Mouse (Mus musculus) forebrain, embryonic 16.5 days (tissue): ENCODE results near the gene Pgam1. TPM values are rescaled to one million over a fixed set of nuclear protein-coding genes. Genes with fewer than 3 reads are reported as not detected.

Experiments used
- ATAC-seq: fragments of 200-750 bp; cut with Nextera tagmentation; 2 replicates; pipeline ENCODE4 v1.8.0; 2017; ENCODE audit warnings: mild to moderate bottlenecking, moderate library complexity
- H3K27ac ChIP-seq: fragments of 300-500 bp; sonication (generic); 2 replicates; pipeline ENCODE4 v1.5.1; 2014; ENCODE audit warnings: low read length, control low read depth
- H3K27me3 ChIP-seq: fragments of 300-500 bp; sonication (generic); replicated peaks from 2 replicates; pipeline ENCODE4 v1.6.1; 2014; ENCODE audit warnings: low read length; ENCODE audit not compliant: control insufficient read depth, insufficient read depth
- H3K36me3 ChIP-seq: fragments of 300-500 bp; sonication (generic); 2 replicates; pipeline ENCODE4 v1.6.1; 2014; ENCODE audit not compliant: control insufficient read depth, insufficient read depth
- H3K4me1 ChIP-seq: fragments of 300-500 bp; sonication (generic); replicated peaks from 2 replicates; pipeline ENCODE4 v1.6.1; 2014; ENCODE audit warnings: low read length; ENCODE audit not compliant: control insufficient read depth, insufficient read depth
- H3K4me2 ChIP-seq: fragments of 300-500 bp; sonication (generic); 2 replicates; pipeline ENCODE4 v1.6.1; 2014; ENCODE audit warnings: mild to moderate bottlenecking, low read length, control low read depth
- H3K4me3 ChIP-seq: fragments of 300-500 bp; sonication (generic); replicated peaks from 2 replicates; pipeline ENCODE4 v1.5.1; 2014; ENCODE audit warnings: mild to moderate bottlenecking, low read length, control low read depth
- H3K9ac ChIP-seq: fragments of 300-500 bp; sonication (generic); replicated peaks from 2 replicates; pipeline ENCODE4 v1.6.1; 2014; ENCODE audit warnings: low read depth, low read length, control low read depth
- H3K9me3 ChIP-seq: fragments of 300-500 bp; sonication (generic); 2 replicates; pipeline ENCODE4 v1.6.1; 2016; ENCODE audit warnings: low read length; ENCODE audit not compliant: control insufficient read depth
- WGBS: fragments of 180-500 bp; shearing (Covaris S2); extraction: QIAGEN DNeasy Blood & Tissue Kit; methylation state at CpG from one replicate; pipeline ENCODE4 v1.1.7; 2014; 5-methylcytosine and 5-hydroxymethylcytosine counted together
- polyA plus RNA-seq: library from polyadenylated mRNA; unstranded; fragments of >200 nt; fragmentation: Nextera tagmentation; extraction: Ambion mirVana; gene quantifications from 2 replicates; pipeline ENCODE4 v1.2.1, GENCODE M21; 2015

Gene Pgam1
- polyA plus RNA-seq, 1 experiment from 2014 or later = 488 TPM

DNA sequence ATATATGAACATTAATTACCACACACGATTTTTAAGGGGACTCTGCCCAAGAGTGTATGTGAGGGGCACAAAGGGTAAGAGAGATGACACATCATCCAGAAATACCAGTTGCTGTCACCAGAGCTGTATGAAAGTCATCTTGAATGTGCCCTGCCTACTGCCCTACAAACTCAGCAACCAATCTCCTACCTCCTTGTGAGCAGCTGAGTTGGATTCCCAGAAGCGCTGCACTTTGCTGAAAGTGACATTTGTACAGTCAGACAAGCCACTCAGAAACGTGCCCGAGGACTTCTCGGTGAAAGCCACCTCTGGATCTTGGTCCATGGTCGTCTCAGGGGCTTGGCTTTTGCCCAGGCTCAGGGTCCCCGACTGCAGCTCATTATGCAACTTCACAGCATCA, 16.8 kb upstream of the Pgam1 start:
- peak overlapping the region; percentile 76 for H3K4me3 ChIP-seq
- H3K4me2 ChIP-seq = peak overlapping the region; percentile 75
- peak overlapping the region; percentile 57; the same call in 1 of the 2 replicates for H3K9ac ChIP-seq
- H3K27ac ChIP-seq = no peak overlapping the region
- no peaks in the 10 kb centered on the region for H3K9me3 ChIP-seq
- no peaks in the 10 kb centered on the region; the same call in 1 of the 2 replicates for H3K36me3 ChIP-seq
- 55% methylated on average over 7 of the region's 7 CpGs for WGBS
- peaks cover 13% of the 10 kb centered on the region for H3K4me1 ChIP-seq
- ATAC-seq = no peak
- no peaks in the 10 kb centered on the region for H3K27me3 ChIP-seq

DNA sequence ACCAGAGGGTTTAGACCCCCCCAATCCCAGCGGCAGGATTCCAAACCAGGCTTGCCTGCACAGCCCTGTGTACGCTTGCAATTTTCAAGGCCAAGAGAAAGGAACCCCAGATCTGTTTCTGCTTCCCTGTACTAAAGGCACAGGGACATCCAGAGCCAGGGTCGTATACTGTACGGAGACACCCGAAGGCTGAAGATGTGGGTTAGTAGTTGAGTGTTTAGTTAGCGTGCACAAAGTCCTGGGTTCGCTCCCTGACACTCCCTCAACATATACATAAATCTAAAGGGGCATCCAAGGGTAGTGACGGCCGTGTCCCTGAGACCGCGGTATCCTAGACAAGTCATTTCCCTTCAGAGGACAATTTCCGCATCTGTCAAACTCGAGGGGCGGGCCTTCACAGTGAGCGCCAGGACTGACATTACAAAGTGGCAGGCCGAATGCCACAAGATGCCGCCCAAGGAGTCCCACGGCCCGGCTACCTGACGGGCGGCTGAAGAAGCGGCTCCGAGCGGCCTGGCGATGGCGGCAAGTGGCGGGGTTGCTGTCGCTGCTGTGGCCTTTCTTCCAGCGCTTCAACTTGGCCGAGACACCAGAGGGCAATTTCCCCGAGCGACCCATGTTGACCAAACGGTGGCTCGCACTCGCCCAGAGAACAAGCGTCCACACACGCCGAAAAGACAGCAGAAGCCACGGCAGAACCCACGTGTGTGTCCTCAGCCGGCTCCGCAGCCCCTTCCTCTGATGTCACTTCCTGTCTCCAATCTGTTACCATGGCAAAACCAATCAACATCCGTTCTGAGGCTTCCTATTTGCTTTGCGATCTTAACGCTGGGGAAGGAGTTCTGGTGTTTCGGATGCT, 16.0 kb upstream of the Pgam1 start, which contains the start of gene Rrp12:
Rrp12 (minus strand) TSS at position 714 of the 859 bp plus-strand sequence.
- WGBS = 1% methylated on average over 46 of the region's 46 CpGs
- Histone ChIP-seq H3K9me3 (no peaks in the 10 kb centered on the region), H3K4me1 (peaks cover 13% of the 10 kb centered on the region), H3K27me3 (no peaks in the 10 kb centered on the region), H3K36me3 (no peaks in the 10 kb centered on the region; the same call in 1 of the 2 replicates), H3K4me3 (peak within 1 kb of the TSS; percentile 76), H3K4me2 (peak within 1 kb of the TSS; percentile 75), H3K27ac (no peak within 1 kb of the TSS), H3K9ac (peak within 1 kb of the TSS; percentile 57)
- ATAC-seq = peak; percentile 99

DNA sequence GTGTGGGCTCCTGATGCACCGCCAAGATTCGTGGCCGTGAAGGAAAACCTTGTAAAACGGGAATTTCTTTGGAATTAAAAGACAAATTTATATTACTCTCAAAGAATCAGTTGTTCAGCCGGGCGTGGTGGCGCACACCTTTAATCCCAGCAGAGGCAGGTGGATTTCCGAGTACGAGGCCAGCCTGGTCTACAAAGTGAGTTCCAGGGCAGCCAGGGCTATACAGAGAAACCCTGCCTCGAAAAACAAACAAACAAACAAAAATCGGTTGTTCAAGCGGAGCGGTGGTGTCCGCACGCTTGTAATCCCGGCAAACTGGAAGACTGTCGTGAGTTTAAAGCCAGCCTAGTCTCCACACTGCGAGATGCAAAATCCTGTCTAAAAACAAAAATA, 15.4 kb upstream of the Pgam1 start:
- Histone ChIP-seq H3K27ac (no peak overlapping the region), H3K4me2 (peak overlapping the region; percentile 75), H3K27me3 (no peaks in the 10 kb centered on the region), H3K9ac (peak overlapping the region; percentile 31), H3K4me3 (peak overlapping the region; percentile 76), H3K9me3 (no peaks in the 10 kb centered on the region), H3K4me1 (peaks cover 13% of the 10 kb centered on the region), H3K36me3 (no peaks in the 10 kb centered on the region; the same call in 1 of the 2 replicates)
- ATAC-seq = peak; percentile 21
- 19% methylated on average over 18 of the region's 18 CpGs for WGBS

DNA sequence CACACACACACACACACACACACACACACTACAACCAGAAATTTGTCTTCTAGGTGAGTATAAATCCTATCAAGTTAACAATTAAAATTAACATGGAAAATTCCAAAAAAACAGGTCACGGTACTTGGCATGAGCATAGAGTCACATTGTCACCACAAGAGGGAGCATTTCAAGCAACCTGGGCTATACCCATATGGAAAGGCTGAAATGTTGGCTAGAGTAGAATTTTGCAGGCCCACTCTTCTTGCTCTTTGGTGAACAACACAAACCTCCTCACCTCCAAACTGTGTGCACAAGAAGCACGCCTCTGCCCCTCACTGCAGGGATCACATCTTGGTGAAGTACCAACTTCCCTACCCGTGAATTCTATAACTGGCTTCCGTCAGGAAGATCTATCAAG, 12.9 kb upstream of the Pgam1 start:
- Histone ChIP-seq H3K9me3 (no peaks in the 10 kb centered on the region), H3K27me3 (no peaks in the 10 kb centered on the region), H3K27ac (no peak overlapping the region), H3K36me3 (no peaks in the 10 kb centered on the region), H3K9ac (no peak overlapping the region), H3K4me2 (no peak overlapping the region), H3K4me1 (peaks cover 13% of the 10 kb centered on the region), H3K4me3 (no peak overlapping the region)
- no peak for ATAC-seq
- WGBS = 43% methylated on average over 4 of the region's 4 CpGs

DNA sequence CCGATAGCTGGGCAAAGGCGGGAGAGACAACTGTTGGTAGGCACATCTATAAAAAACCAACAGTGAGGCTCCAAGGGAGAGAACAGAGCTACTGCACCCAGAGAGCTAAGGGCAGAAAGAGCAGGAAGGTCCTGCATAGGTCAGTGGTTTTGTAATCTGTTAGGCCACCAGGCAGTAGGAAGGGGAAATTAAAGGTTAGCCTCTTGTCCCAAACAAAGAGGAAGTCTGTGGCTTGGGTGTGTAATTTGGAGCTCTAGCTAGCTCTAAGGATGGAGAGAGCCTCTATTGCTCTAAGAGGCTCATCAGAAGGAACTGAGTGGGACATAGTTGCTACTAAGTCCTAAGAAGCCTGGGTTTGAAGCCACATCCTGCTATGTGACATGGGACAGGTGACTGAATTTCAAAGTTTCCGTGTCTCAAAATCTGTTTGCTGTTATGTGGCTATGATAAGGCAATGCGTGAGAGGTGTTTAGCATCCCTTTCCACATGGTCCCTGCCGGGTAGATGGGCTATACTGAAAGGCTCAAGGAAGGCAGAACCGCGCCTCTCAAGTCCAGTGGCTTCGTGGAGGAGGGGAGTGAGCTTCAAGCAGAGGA, 11.1 kb upstream of the Pgam1 start:
- H3K27me3 ChIP-seq = no peaks in the 10 kb centered on the region
- H3K4me3 ChIP-seq = no peak overlapping the region
- ATAC-seq = no peak
- 86% methylated on average over 8 of the region's 8 CpGs for WGBS
- no peak overlapping the region for H3K27ac ChIP-seq
- H3K9me3 ChIP-seq = no peaks in the 10 kb centered on the region
- peaks cover under 1% of the 10 kb centered on the region; the same call in 1 of the 2 replicates for H3K4me1 ChIP-seq
- no peaks in the 10 kb centered on the region for H3K36me3 ChIP-seq
- H3K9ac ChIP-seq = no peak overlapping the region
- no peak overlapping the region for H3K4me2 ChIP-seq

DNA sequence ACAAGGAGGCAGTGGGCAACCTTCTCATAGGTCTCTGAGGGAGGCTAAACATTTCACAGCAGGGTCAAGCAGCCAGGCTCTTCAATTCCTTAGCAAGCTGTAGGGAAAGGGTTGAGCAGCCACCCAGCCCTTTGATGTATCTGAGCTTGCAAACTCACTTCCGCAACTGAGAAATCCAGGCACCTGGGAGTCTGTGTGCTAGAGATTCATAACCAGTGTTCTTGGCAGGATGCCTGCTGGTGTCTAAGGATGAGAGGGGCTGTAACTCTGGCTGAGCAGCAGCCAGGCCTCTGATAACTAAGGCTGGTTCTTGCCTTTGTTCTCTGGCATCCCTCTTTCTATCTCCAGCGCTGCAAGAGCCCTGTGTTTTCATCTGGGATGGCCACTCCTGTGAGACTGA, 10.0 kb upstream of the Pgam1 start:
- Histone ChIP-seq H3K36me3 (no peaks in the 10 kb centered on the region), H3K4me1 (no peaks in the 10 kb centered on the region), H3K27me3 (no peaks in the 10 kb centered on the region), H3K4me2 (no peak overlapping the region), H3K9me3 (no peaks in the 10 kb centered on the region), H3K9ac (no peak overlapping the region), H3K27ac (no peak overlapping the region), H3K4me3 (no peak overlapping the region)
- ATAC-seq = no peak
- 52% methylated on average over 2 of the region's 2 CpGs for WGBS

DNA sequence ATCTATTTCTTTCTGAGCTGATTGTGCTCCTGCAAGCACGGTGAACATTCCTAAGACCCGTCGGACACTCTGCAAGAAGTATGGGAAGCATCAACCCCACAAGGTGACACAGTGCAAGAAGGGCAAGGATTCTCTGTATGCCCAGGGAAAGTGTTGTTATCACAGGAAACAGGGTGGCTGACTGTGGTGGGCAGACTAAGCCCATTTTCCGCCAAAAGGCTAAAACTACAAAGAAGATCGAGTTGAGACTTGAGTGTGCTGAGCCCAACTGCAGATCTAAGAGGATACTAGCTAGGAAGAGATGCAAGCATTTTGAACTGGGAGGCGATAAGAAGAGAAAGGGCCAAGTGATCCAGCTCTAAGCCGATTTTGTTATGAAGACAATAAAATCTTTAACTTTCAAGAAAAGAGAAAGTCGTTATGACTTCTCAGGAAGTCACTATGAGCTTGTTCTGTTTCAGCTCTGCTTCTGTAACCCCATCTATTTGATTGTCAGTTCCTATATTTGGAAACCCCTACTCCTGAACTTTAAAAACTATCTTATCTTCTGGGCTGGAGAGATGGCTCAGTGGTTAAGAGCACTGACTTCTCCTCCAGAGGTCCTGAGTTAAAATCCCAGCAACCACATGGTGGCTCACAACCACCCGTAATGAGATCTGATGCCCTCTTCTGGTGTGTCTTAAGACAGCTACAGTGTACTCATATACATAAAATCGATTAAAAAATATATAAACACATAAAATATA, 8.7 kb upstream of the Pgam1 start:
- no peak for ATAC-seq
- no peak overlapping the region for H3K4me2 ChIP-seq
- H3K27ac ChIP-seq = no peak overlapping the region
- H3K4me3 ChIP-seq = no peak overlapping the region
- no peak overlapping the region for H3K9ac ChIP-seq
- no peaks in the 10 kb centered on the region for H3K9me3 ChIP-seq
- H3K36me3 ChIP-seq = no peaks in the 10 kb centered on the region
- H3K4me1 ChIP-seq = no peaks in the 10 kb centered on the region
- 91% methylated on average over 10 of the region's 10 CpGs for WGBS
- no peaks in the 10 kb centered on the region for H3K27me3 ChIP-seq

DNA sequence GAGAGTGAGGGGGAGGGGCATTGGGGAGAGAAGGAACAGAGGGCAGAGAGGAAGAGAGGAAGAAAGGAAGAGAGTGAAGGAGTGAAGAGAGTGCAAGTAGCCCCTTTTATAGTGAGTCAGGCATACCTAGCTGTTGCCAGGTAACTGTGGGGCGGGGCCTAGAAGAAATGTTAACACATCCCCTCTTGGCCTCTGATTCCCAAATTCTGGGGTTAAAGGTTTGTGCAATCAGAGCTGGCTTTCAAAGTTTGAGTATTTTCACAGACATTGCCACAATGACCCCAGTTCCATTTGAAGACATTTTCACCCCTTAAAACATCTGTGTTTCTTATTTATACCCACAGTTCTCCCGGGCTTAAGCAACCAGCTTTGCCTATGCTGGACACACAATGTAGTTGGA, 6.5 kb upstream of the Pgam1 start:
- Histone ChIP-seq H3K27ac (no peak overlapping the region), H3K9me3 (no peaks in the 10 kb centered on the region), H3K27me3 (no peaks in the 10 kb centered on the region), H3K36me3 (no peaks in the 10 kb centered on the region), H3K4me3 (no peak overlapping the region), H3K4me1 (no peaks in the 10 kb centered on the region), H3K9ac (no peak overlapping the region), H3K4me2 (no peak overlapping the region)
- 93% methylated on average over 2 of the region's 2 CpGs for WGBS
- ATAC-seq = no peak
